Mouse (Mus musculus): ENCODE measurements at regions not wholly inside any gene's neighbourhood (a gene's known extent, or its start where the extent isn't known, plus 50 kb on each side); places are given as distances from the start of the nearest gene placed in this dataset.
A peak's percentile ranks its signal among the peaks of the same experiment; 100 is the strongest.

DNA sequence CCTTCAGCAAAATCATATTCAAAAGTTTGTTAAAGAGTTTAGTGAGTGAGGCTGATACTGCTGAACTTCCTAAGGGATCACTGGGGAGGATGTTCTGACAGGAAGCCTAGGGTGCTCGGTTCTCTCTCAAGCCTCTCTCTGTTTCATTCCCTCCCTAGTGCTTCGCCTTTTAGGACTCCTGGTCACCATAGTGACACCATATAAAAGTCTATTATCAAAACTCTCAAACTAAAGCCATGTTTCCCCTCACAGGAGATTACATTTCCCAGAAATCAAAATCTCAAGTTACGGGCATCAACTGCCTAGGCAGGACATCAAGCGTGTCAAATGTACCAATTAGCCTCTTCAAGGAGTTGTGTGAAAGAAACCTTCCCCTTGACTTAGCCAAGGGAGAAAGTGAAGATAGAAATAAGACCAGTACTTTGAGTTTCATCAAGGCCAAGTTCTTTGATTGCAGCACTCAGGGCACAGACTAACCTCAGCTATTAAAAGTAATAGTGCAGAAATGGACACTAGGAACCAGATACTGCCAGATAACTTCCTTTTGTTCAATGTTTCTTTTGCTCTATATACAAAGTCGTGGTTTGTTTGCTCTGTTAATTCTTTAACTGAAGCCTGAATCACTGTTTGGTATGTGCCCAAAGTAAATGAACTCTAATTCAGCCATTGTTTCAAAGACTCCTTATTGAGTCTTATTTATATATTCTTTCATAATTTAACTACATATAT lies 752.6 kb downstream of the Jrkl start:
- DNase-seq (ENCODE audit: low spot score): no peak

- no peak for DNase-seq (ENCODE audit: low spot score)
Observed at GRCm38 (mm10) chr9:12457810-12458209, 787.8 kb downstream of the Jrkl start.

- DNase-seq (ENCODE audit: low spot score): no peak
Observed at GRCm38 (mm10) chr9:12456695-12457094, 788.9 kb downstream of the Jrkl start.

DNA sequence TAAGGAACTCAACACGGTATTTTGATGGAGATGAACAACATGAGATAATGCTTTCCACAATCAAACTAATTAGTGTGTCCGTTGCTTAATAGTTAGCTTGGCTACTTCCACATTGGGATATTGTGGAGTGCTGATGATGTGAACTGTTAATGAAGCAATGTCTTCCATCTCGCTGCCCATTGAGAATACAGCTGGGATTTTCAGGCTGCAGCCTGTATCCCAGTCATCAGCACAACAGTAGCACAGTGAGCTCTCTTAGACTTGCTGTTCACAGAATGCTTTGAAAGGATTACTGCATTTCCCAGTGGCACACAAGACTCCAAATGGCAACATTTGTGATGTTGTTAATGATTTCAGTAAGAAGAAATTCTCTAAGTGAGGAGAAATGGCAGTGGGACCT lies 811.5 kb downstream of the Jrkl start:
- DNase-seq (ENCODE audit: low spot score): peak; percentile 0

GRCm38 (mm10) chr9:12421906-12422305 lies 823.7 kb downstream of the Jrkl start:
- no peak for DNase-seq (ENCODE audit: low spot score)

GRCm38 (mm10) chr9:12408500-12408899 lies 837.1 kb downstream of the Jrkl start:
- no peak for DNase-seq (ENCODE audit: low spot score)

DNA sequence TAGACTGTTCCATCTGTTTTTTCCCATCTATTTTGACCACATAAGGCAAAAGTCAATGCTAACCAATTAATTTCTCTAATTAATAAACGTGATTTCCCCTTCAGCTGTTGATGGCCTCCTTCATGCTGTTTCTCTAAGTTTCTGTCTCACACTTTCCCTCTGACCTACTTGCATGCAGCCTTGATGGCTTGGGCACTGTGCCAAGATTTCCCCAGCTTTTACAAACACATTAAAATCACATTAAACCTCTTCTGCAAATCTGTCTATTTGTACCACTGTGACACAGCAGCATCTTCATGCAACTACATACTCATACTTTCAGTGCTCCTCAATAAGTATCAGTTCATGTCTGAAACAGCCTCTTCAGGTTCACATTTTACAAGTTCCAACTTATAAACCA lies 841.4 kb downstream of the Jrkl start:
- DNase-seq (ENCODE audit: low spot score): no peak

DNA sequence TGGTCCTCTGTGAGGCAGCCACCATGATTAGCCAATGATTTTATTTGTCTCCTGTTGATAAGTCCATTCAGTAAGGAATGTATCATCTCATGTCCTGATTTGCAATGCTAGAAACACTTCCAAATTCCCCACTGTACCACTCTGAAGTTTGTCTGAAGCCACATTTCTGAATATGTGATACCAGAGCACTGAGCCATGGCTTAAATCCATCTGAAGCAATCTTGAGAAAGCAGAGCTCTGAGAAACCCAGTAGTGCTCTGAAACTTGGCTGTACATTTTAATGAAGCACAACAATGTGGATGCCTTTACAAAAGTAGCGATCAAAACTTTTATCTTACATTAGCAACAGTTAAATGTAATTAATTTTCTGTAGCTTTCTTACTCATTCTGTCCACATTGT lies 850.0 kb downstream of the Jrkl start:
- DNase-seq (ENCODE audit: low spot score): no peak

GRCm38 (mm10) chr9:12380732-12381645 lies 864.6 kb downstream of the Jrkl start:
- DNase-seq (ENCODE audit: low spot score): no peak

DNA sequence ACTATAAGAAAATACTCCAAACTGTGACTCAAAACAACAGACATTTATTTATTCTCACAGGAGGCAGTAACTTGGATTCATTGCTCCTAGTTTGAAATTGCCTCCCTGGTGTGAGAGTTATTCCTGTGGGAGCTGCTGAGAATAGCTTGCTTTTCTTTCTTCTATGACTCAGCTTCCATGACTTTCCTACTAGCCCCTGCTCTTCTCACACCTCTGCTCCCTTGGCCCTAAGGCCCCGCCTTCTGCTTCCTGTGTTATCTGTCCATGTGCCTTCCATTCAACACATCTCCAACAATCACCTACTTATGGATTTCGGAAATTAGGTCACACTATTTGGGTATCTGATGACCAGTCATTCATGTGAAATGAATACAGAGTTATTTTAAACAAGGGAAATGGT lies 865.6 kb downstream of the Jrkl start:
- no peak for DNase-seq (ENCODE audit: low spot score)

DNA sequence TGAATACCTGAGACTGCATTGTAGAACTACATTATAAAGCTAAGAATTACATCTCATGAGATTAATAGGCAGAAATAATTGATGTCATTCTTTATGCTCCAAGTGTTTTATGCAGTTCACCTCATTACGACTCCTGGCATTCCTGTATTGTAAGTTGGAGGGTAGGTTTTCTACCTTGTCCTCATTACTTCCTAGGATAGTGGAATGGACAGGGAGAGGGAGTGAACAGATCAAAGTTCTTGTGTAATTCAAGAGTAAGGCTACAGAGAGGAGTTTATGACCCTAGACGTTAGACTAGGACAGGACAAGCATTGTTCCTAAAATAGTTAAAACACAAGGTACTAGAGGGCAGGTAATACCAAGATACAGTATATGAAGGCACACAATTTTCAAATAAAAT lies 901.3 kb downstream of the Jrkl start:
- no peak for DNase-seq (ENCODE audit: low spot score)

DNA sequence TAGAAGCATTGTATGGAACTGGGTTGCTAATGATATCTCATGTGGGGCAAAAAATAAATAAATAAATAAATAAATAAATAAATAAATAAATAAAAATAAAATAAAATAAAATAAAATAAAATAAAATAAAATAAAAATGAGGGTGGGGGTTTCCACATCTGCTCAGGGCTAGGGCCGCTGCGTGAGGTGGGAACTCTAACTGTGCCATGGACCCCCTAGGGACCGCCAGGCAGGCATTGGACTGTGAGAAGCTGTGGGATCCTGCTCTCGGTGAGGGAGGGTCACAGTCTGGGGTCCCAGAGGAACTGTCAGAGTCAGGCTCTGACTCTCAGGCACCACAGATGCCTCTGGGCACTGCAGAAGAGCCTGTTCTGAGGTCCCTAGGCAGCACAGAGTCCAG lies 904.2 kb downstream of the Jrkl start:
- DNase-seq (ENCODE audit: low spot score): no peak

GRCm38 (mm10) chr9:12313517-12314075 lies 932.0 kb downstream of the Jrkl start:
- DNase-seq (ENCODE audit: low spot score): no peak

DNA sequence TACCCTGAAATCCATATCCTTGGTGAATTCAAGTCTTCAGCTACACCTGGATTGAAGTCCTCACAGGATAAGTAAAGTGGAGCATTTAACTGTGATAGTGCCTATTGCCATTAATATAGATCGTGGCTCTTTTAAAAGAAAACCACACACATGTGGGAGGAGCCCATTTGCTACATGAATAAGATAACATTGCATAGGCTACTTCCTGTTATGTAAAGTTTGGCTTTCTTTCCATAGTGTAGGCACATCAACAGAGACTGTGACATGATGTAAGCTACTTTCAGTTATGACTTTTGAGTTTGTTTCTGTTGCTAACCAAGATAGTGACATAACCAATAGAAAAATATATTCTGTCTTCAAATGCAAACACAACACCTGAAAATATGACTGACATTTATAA lies 932.6 kb downstream of the Jrkl start:
- DNase-seq (ENCODE audit: low spot score): no peak
